Mouse (Mus musculus) lung, embryonic 16.5 days (tissue): ENCODE measurements around the gene Gm28308. TPM values are rescaled to one million over a fixed set of nuclear protein-coding genes. Genes with fewer than 3 reads are reported as not detected.

Source experiments
- ATAC-seq: fragments of 200-750 bp; cut with Nextera tagmentation; 2 replicates; pipeline ENCODE4 v1.8.0; 2017; ENCODE audit warnings: low read depth, mild to moderate bottlenecking, moderate library complexity
- H3K27ac ChIP-seq: fragments of 300-500 bp; sonication (generic); 2 replicates; pipeline ENCODE4 v1.5.1; 2014; ENCODE audit warnings: mild to moderate bottlenecking, control low read depth, low read length
- H3K27me3 ChIP-seq: fragments of 300-500 bp; sonication (generic); 2 replicates; pipeline ENCODE4 v1.6.1; 2014; ENCODE audit warnings: low read depth, low read length, mixed read lengths; ENCODE audit not compliant: control insufficient read depth, insufficient read depth
- H3K36me3 ChIP-seq: fragments of 300-500 bp; sonication (generic); 2 replicates; pipeline ENCODE4 v1.6.1; 2014; ENCODE audit warnings: low read length; ENCODE audit not compliant: control insufficient read depth, insufficient read depth
- H3K4me1 ChIP-seq: fragments of 300-500 bp; sonication (generic); replicated peaks from 2 replicates; pipeline ENCODE4 v1.6.1; 2014; ENCODE audit warnings: low read length, mixed read lengths; ENCODE audit not compliant: control insufficient read depth, insufficient read depth
- H3K4me2 ChIP-seq: fragments of 300-500 bp; sonication (generic); 2 replicates; pipeline ENCODE4 v1.6.1; 2014; ENCODE audit warnings: low read depth, low read length, control low read depth
- H3K4me3 ChIP-seq: fragments of 300-500 bp; sonication (generic); 2 replicates; pipeline ENCODE4 v1.5.1; 2014; ENCODE audit warnings: mild to moderate bottlenecking, low read length, control low read depth
- H3K9ac ChIP-seq: fragments of 300-500 bp; sonication (generic); 2 replicates; pipeline ENCODE4 v1.6.1; 2014; ENCODE audit warnings: low read length, control low read depth
- H3K9me3 ChIP-seq: fragments of 300-500 bp; sonication (generic); 2 replicates; pipeline ENCODE4 v1.6.1; 2016; ENCODE audit warnings: low read length; ENCODE audit not compliant: control insufficient read depth
- WGBS: fragments of 180-500 bp; shearing (Covaris S2); extraction: QIAGEN DNeasy Blood & Tissue Kit; methylation state at CpG from one replicate; pipeline ENCODE4 v1.1.7; 2014; 5-methylcytosine and 5-hydroxymethylcytosine counted together
- polyA plus RNA-seq: library from polyadenylated mRNA; unstranded; fragments of >200 nt; fragmentation: Nextera tagmentation; extraction: Ambion mirVana; gene quantifications from 2 replicates; pipeline ENCODE4 v1.2.1, GENCODE M21; 2015

Gene Gm28308
- polyA plus RNA-seq, 1 experiment from 2014 or later, result not detected

GRCm38 (mm10) chr6:52221993-52222685 is 9.0 kb upstream of the Gm28308 start:
- H3K27ac ChIP-seq, result no peak overlapping the region
- H3K4me2 ChIP-seq, result peak overlapping the region; percentile 97
- H3K36me3 ChIP-seq, result no peaks in the 10 kb centered on the region
- H3K9ac ChIP-seq, result peak overlapping the region; percentile 30; the same call in 1 of the 2 replicates
- no peaks in the 10 kb centered on the region for H3K9me3 ChIP-seq
- WGBS, result 22% methylated on average over 21 of the region's 21 CpGs
- H3K4me1 ChIP-seq, result peaks cover 12% of the 10 kb centered on the region
- H3K27me3 ChIP-seq, result peaks cover 93% of the 10 kb centered on the region
- no peak for ATAC-seq
- H3K4me3 ChIP-seq, result peak overlapping the region; percentile 69

DNA sequence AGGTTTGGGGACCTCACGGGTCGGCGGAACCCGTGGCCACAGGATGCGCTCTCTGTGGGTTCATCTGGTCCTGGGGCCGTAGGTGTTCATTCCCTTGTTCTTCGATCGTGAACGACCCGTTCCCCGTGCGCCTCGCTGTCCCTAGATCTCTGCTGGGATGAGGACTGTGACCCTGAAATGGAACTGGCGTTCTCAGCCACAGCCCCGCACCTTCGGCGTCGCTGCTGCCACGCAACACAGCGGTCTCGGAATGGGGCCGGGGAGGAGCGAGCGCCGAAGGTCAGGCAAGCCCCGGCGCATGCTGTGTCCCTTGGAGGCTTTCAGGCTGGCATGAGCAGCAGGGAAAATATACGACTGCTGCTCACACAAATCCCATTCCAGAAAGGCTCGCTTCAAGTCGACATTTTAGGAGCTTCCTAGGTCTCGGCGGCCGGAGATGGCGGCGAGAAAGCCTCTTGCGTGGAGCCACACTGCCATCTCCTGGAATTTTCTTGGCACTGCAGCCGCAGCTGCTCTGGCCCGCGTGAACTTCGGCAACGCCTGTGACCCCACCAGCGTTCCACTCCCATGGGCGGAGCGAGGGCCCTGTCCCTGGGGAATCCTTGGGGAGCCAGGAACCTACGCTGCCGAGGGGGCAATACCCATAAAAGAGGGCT is 8.3 kb upstream of the Gm28308 start, which contains the start of gene Hoxa7:
Gene Hoxa7 (minus strand): TSS at position 518 of the 656 bp plus-strand sequence.
- Histone ChIP-seq H3K36me3 (no peaks in the 10 kb centered on the region), H3K4me3 (peak within 1 kb of the TSS; percentile 69), H3K27me3 (peaks cover 93% of the 10 kb centered on the region), H3K4me2 (peak within 1 kb of the TSS; percentile 97), H3K9ac (peak within 1 kb of the TSS; percentile 79), H3K4me1 (peaks cover 17% of the 10 kb centered on the region), H3K9me3 (no peaks in the 10 kb centered on the region), H3K27ac (no peak within 1 kb of the TSS; the same call in 1 of the 2 replicates)
- 2% methylated on average over 46 of the region's 46 CpGs for WGBS
- peak; percentile 59 for ATAC-seq

- Histone ChIP-seq H3K4me2 (peak overlapping the region; percentile 97), H3K9me3 (no peaks in the 10 kb centered on the region), H3K27me3 (peaks cover 93% of the 10 kb centered on the region), H3K4me1 (peaks cover 14% of the 10 kb centered on the region), H3K4me3 (peak overlapping the region; percentile 69), H3K27ac (no peak overlapping the region), H3K9ac (peak overlapping the region; percentile 79), H3K36me3 (no peaks in the 10 kb centered on the region)
- no peak for ATAC-seq
- WGBS, result 26% methylated on average over 12 of the region's 12 CpGs
Observed at GRCm38 (mm10) chr6:52220865-52221310, 7.7 kb upstream of the Gm28308 start.

GRCm38 (mm10) chr6:52220003-52220864 is 7.1 kb upstream of the Gm28308 start:
- Histone ChIP-seq H3K9me3 (no peaks in the 10 kb centered on the region), H3K4me1 (peaks cover 12% of the 10 kb centered on the region), H3K27ac (no peak overlapping the region), H3K9ac (no peak overlapping the region), H3K27me3 (peaks cover 93% of the 10 kb centered on the region), H3K4me2 (no peak overlapping the region), H3K36me3 (no peaks in the 10 kb centered on the region), H3K4me3 (no peak overlapping the region)
- 50% methylated on average over 32 of the region's 32 CpGs for WGBS
- ATAC-seq, result no peak

DNA sequence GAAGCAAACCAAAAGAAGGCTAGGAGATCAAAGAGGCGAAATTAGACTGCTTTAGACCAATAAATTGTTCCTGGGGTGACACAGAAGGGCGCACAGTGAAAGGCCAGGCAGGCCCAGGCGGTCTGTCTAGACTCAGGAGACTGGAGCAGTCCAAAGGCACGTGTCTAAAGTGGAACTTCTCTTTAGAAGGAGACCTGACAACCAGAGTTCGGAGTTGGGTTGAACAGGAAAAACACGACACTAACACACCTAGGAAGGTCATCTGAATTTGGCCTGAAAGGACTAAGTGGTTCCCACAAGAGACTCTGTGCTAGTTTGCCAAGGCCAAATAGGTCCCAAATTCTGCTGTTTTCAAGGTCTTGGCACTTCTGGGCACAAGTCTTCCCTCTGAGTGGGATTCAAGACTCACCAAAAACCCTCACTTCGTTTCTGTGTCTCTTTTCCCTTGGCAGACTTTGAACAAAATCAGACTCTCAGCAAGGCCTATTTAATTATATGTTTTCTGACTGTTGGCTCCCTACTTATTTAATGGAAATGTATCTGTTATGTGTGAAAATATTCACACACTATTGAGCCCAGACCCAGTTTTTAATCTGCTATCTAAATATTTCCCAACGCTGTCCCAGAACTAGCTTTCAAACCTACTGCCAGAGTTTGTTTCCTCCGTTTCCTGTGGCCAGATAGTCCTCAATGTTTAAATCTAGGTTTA is 6.2 kb upstream of the Gm28308 start:
- no peak for ATAC-seq
- no peak overlapping the region for H3K27ac ChIP-seq
- H3K9ac ChIP-seq, result no peak overlapping the region
- WGBS, result 57% methylated on average over 9 of the region's 9 CpGs
- H3K4me3 ChIP-seq, result no peak overlapping the region
- H3K27me3 ChIP-seq, result peaks cover 93% of the 10 kb centered on the region
- H3K36me3 ChIP-seq, result no peaks in the 10 kb centered on the region
- H3K4me2 ChIP-seq, result no peak overlapping the region
- no peaks in the 10 kb centered on the region for H3K9me3 ChIP-seq
- H3K4me1 ChIP-seq, result peaks cover 12% of the 10 kb centered on the region

DNA sequence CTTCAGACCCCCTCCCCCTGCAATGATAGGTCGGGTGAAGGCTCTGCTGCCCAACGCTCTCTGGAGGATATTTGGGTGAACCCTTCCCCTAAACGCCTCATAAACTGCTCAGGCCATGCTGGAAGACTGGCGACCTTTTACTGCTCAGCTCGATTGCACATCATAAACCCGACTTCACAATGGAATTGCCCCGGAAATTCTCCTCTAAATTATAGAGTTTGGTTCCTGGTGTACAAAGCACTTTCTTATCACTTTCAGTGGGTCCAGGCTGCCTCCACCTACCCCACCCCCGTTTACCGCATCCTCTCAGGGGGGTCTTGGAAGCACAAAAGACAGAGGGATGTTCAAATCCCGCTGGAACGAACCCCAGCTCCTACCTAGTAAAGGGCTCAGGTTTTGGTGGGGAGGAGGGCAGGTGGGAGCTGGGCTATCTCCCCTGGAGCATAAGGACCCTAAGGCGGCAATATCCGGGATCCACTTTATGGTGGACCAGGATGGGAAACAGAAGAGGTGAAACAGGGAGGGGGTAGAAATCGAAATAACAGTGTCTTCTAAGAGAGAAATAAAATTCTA is 5.6 kb upstream of the Gm28308 start:
- H3K4me2 ChIP-seq, result no peak overlapping the region
- no peaks in the 10 kb centered on the region for H3K36me3 ChIP-seq
- H3K4me1 ChIP-seq, result peaks cover 12% of the 10 kb centered on the region
- ATAC-seq, result no peak
- H3K27me3 ChIP-seq, result peaks cover 93% of the 10 kb centered on the region
- H3K9ac ChIP-seq, result no peak overlapping the region
- no peak overlapping the region for H3K27ac ChIP-seq
- H3K9me3 ChIP-seq, result no peaks in the 10 kb centered on the region
- 25% methylated on average over 14 of the region's 14 CpGs for WGBS
- no peak overlapping the region for H3K4me3 ChIP-seq

GRCm38 (mm10) chr6:52217895-52218642 is 4.9 kb upstream of the Gm28308 start:
- WGBS, result 11% methylated on average over 23 of the region's 23 CpGs
- no peak overlapping the region for H3K27ac ChIP-seq
- H3K9me3 ChIP-seq, result no peaks in the 10 kb centered on the region
- peak overlapping the region; percentile 62 for H3K4me2 ChIP-seq
- H3K4me3 ChIP-seq, result peak overlapping the region; percentile 54
- no peak; the same call in 1 of the 2 replicates for ATAC-seq
- H3K4me1 ChIP-seq, result peaks cover 12% of the 10 kb centered on the region
- H3K27me3 ChIP-seq, result peaks cover 93% of the 10 kb centered on the region
- peak overlapping the region; percentile 51 for H3K9ac ChIP-seq
- H3K36me3 ChIP-seq, result no peaks in the 10 kb centered on the region

- peak overlapping the region; percentile 51 for H3K9ac ChIP-seq
- no peaks in the 10 kb centered on the region for H3K9me3 ChIP-seq
- no peak overlapping the region for H3K27ac ChIP-seq
- H3K4me3 ChIP-seq, result peak overlapping the region; percentile 54
- no peaks in the 10 kb centered on the region for H3K36me3 ChIP-seq
- 0% methylated on average over 25 of the region's 25 CpGs for WGBS
- H3K4me2 ChIP-seq, result peak overlapping the region; percentile 62
- ATAC-seq, result peak; percentile 59
- H3K27me3 ChIP-seq, result peaks cover 93% of the 10 kb centered on the region
- peaks cover 12% of the 10 kb centered on the region for H3K4me1 ChIP-seq
Observed at GRCm38 (mm10) chr6:52217459-52217768, 4.3 kb upstream of the Gm28308 start.
